Comparison of ENCODE assay signal across 17 mouse cellular contexts in the genomic region with DNA sequence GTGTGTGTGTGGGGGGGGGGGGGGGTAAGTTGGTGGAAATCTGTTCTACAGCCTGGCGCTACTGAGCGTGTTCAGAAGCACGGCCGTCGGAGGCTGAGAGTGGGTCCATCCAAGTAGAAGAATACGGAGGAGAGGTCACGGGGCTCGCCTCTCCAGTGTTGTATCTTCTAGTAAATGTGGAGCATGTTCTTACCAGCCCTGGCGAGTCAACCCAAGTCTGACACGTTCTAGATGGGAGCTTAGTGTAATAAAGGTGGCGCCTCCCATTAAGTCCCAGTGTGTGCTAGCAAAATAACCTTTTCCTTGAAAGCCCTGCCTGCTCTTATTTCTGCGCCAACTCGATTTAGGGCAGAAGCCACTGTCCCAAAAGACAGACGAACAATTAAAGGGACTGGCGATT. TPM values are rescaled to one million over a fixed set of nuclear protein-coding genes. Genes with fewer than 3 reads are reported as not detected.
"Had no signal": no experiment of that assay in that cellular context is flagged by ENCODE, and none has a peak within 500 bp of the region (broad histone marks: within the 10 kb centered on the region; RNA-seq: fewer than 3 reads in every experiment).

No protein-coding gene starts in this region.

- H3K27ac ChIP-seq: kidney, embryonic 15.5 days; limb, embryonic 15.5 days; liver, embryonic 12.5 days; midbrain, embryonic 10.5 days; neural tube, embryonic 12.5 days; stomach, postnatal 0 days had no signal

- H3K4me2 ChIP-seq: kidney, embryonic 15.5 days; limb, embryonic 15.5 days; liver, embryonic 12.5 days; lung, embryonic 14.5 days; neural tube, embryonic 12.5 days had no signal

- H3K27me3 ChIP-seq: kidney, embryonic 15.5 days; limb, embryonic 15.5 days; liver, embryonic 12.5 days; neural tube, embryonic 12.5 days had no signal

- ATAC-seq: liver, embryonic 12.5 days had no signal

- H3K9me3 ChIP-seq: kidney, embryonic 15.5 days; limb, embryonic 15.5 days; liver, embryonic 12.5 days; midbrain, embryonic 10.5 days; neural tube, embryonic 12.5 days had no signal

- DNase-seq: kidney, adult 2 months; kidney, postnatal 25 days; layer of hippocampus, adult 9-11 months; layer of hippocampus, postnatal 36 days; lung, embryonic 14.5 days; lung, postnatal 10 days; lung, postnatal 4 days; midbrain, embryonic 14.5 days; thymus, postnatal 4 days had no signal

- H3K4me3 ChIP-seq: kidney, embryonic 15.5 days; limb, embryonic 15.5 days; liver, embryonic 12.5 days; midbrain, embryonic 10.5 days; myocyte; neural tube, embryonic 12.5 days had no signal

- H3K4me1 ChIP-seq: kidney, embryonic 15.5 days; limb, embryonic 15.5 days; liver, embryonic 12.5 days; midbrain, embryonic 10.5 days; neural tube, embryonic 12.5 days had no signal

- H3K9ac ChIP-seq: kidney, embryonic 15.5 days; limb, embryonic 15.5 days; liver, embryonic 12.5 days; lung, embryonic 14.5 days; neural tube, embryonic 12.5 days had no signal

- H3K36me3 ChIP-seq: kidney, embryonic 15.5 days; limb, embryonic 15.5 days; liver, embryonic 12.5 days; midbrain, embryonic 10.5 days; neural tube, embryonic 12.5 days had no signal

RNA-seq across cellular contexts. Expression of gene Svep1, which starts 29.4 kb away (rescaled TPM):
- total RNA-seq: neutrophil, adult 5-6 weeks had no signal
